Mouse (Mus musculus): ENCODE results near the gene Gm4559.
"Not testable (repeated sequence)": the region's sequence is repeated elsewhere in the genome, so short reads cannot be mapped to it uniquely, and the experiment has no call there.

Gene Gm4559

DNA sequence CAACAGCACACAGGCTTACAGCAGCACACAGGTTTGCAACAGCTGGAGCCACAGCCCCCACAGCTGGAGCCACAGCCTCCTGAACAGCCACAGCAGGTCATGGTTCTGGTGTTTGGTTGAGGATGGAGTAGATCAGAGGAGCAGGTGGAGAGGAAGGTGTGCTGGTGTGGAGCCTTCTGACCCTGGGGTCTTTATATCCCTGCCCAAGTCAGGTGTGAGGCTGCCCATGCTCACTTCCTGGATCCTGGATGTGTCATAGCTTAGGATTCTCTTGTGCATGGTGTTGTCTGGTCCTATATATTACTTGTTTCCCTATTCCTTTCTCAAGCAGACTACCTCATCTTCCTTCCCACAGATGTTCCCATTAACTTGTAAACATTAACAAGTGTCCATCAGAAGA, at the start of gene Gm4559:
Gene Gm4559 (minus strand): TSS at position 101 of the 400 bp plus-strand sequence.
- not testable (repeated sequence) for DNase-seq (ENCODE audit: low read depth, low spot score)

- DNase-seq (ENCODE audit: low read depth, low spot score), result no peak
Measured at GRCm38 (mm10) chr7:142323396-142324117, 49.4 kb upstream of the Gm4559 start.

DNA sequence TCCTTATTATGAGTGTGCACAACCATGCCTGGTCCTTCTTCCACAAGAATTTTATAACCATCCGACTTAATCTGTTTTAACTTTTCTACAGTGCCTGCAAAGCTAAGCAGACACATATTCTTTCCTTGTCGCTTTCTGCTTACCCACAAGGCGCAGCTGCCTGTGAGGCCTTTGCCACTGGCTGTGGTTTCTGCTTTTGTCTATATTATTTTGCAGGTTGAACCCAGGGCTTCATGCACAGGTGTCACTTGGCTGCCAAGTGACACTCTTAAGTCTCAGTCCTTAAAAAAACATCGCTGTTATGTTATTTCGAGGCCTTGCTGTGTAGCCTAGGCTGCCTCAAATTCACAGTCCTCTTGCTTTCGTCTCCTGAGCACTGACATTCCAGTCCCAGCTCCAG, 48.5 kb upstream of the Gm4559 start:
- no peak for DNase-seq (ENCODE audit: low read depth, low spot score)

GRCm38 (mm10) chr7:142321637-142322306, 47.6 kb upstream of the Gm4559 start:
- DNase-seq (ENCODE audit: low read depth, low spot score), result not testable (repeated sequence)

GRCm38 (mm10) chr7:142320906-142321305, 46.7 kb upstream of the Gm4559 start:
- no peak for DNase-seq (ENCODE audit: low read depth, low spot score)

- no peak for DNase-seq (ENCODE audit: low read depth, low spot score)
Measured at GRCm38 (mm10) chr7:142319124-142319523, 45.0 kb upstream of the Gm4559 start.

DNA sequence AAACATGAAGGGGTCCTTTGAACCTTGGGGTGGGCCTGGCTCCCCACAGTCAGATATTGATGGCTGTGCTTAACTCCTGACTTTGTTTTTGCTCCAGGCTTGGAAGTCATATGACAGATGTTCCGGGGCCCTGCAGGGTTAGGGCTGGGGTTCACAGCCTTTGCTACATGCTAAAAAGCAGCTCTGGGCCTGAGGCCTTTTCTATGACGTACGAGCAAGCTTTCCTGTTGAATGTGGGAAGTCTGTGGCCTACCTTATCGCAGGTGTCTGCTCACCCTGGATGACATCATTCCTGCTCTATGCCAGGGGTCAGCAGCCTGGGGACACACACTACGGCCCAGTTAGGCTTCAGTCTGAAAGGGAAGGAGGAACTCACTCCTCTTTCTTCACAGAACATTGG, 43.1 kb upstream of the Gm4559 start:
- no peak for DNase-seq (ENCODE audit: low read depth, low spot score)

DNA sequence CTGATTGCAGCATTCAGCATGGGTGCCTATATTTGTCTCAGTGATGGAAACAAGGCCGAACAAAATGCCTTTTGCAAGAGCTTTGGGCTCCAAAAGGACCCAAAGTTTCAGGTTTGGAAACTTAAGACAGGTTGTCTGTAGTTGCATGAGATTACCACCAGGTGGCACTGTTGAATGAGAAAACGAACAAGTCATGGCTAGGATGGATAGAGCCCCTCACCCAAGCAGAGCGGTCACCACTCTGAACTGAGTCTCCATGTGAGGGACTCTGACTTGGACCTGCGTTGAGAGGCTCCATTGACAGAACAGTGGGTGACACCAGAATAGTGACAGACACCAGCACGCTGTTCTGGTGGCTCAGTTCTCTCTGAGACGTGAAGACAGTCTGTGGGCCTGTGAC, 42.4 kb upstream of the Gm4559 start:
- peak; percentile 22 for DNase-seq (ENCODE audit: low read depth, low spot score)

DNA sequence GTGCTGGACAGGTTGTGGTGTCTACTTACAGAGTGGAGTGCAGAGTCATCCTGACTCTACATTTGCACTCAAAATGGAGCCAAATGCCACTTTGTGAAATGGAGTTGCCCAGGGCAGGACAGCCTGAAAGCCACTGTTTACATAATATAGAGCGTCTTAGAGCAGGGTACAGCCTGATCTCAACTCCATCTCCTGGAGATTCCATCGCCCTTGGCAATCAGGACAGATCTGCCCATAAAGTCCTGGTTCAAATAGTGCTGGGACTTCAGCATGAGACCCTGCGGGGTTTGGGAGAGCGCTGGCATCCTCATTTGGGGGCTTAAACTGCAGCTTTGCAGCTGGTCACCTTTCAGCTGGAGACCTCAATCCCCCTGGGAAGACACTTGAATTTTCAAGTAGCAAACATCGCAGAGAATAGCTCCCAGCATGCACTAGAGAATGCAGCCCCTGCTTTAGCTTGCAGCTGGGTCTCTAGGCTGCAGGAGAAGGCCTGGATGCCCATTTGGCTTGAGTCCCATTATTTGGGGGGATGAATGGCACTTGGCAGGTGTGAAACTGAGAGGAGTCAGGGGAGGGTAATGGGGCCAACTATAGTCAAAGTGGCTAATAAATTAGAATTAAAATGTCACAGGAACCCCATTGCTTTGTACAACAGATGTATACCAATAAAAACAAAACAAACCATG, 40.6 kb upstream of the Gm4559 start:
- DNase-seq (ENCODE audit: low read depth, low spot score), result no peak

DNA sequence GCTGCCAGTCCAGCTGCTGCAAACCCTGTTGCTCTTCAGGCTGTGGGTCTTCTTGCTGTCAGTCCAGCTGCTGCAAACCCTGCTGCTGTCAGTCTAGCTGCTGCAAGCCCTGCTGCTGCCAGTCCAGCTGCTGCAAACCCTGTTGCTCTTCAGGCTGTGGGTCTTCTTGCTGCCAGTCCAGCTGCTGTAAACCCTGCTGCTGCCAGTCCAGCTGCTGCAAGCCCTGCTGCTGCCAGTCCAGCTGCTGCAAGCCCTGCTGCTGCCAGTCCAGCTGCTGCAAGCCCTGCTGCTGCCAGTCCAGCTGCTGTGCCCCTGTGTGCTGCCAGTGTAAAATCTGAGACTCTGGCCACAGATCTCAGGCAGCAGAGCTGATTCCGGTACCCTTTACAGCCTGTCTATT, 29.8 kb upstream of the Gm4559 start:
- DNase-seq (ENCODE audit: low read depth, low spot score), result not testable (repeated sequence)

DNA sequence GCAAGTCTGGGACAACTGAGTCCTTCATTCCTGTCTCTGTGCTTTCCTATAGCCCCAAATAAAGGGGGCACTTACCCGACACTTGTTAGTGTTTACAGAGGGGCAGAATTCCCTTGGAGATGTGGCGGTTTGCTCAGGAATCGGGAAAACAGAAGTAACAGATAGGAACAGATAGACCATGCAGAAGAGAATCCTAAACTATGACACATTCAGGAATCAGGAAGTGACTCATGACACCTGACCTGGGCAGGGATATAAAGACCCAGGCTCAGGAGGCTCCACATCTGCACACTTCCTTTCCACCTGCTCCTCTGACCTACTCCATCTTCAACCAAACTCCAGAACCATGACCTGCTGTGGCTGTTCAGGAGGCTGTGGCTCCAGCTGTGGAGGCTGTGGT, 29.1 kb upstream of the Gm4559 start, which contains the start of gene Krtap5-4:
Gene Krtap5-4 (plus strand): TSS at position 301 of the 400 bp plus-strand sequence.
- DNase-seq (ENCODE audit: low read depth, low spot score), result no peak

DNA sequence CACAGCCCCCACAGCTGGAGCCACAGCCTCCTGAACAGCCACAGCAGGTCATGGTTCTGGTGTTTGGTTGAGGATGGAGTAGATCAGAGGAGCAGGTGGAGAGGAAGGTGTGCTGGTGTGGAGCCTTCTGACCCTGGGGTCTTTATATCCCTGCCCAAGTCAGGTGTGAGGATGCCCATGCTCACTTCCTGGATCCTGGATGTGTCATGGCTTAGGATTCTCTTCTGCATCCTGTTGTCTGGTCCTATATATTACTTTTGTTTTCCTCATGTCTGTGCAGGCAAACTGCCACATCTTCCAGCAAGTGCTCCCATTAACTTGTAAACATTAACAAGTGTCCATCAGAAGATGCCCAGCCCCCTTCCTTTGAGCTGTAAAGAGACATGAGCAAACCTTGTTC, 22.9 kb upstream of the Gm4559 start, which contains the start of gene Krtap5-1:
Gene Krtap5-1 (minus strand): TSS at position 101 of the 400 bp plus-strand sequence.
- not testable (repeated sequence) for DNase-seq (ENCODE audit: low read depth, low spot score)

DNA sequence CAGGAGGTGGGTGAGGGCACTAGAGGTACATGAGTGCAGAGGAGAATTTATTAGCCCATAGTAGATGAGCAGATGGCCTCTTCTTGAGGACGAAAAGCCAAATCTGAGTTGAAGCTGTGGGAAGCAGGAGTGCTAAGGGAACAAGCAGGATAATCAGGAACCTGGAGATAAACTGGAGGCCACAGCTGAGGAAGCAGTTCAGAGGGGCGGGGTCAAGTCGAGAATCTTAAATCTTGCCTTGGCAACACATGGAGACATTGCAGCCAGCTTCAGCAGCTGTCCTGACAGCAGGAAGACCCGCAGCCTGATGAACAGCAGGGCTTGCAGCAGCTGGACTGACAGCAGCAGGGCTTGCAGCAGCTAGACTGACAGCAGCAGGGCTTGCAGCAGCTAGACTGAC, 21.9 kb upstream of the Gm4559 start:
- DNase-seq (ENCODE audit: low read depth, low spot score), result not testable (repeated sequence)

DNA sequence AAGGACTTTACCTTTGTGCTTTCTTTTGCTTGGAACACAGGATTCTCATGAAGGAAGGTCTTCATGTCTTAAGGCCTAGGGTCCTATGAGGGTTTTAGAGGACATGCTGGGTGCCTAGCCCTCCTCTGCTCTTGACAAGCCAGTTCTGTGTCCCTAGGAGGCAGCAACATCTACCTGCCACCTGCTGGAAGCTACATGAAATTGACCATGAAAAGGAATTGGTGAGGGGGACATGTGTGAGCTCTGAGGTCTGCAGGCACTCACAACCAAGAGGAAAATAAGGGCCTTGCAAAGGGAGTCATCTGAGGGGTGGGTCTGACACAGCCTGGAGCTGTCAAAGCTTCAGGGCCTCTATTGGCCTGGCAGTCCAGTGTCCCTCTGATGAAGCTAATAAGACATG, 21.3 kb upstream of the Gm4559 start:
- no peak for DNase-seq (ENCODE audit: low read depth, low spot score)

DNA sequence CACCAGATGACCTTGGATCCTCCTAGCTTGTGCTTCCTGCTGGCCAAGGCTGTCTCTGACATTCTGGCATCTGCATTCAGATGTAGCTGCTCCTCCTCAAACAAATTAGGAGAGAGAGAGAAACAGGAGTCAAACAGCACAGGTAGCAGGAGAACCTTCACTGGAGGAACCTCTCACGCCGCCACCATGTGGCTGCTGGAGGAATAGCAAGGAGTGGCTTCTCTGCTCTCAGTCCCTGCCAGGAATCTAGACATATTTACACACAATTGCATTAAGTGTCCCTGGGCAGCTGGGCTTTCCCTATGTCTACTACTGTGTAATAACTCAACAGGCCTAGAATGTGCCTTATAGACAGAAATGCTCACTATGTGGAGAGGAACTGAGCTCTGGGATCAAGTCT, 19.7 kb upstream of the Gm4559 start:
- DNase-seq (ENCODE audit: low read depth, low spot score), result not testable (repeated sequence)

- not testable (repeated sequence) for DNase-seq (ENCODE audit: low read depth, low spot score)
Measured at GRCm38 (mm10) chr7:142285910-142286612, 11.9 kb upstream of the Gm4559 start.

DNA sequence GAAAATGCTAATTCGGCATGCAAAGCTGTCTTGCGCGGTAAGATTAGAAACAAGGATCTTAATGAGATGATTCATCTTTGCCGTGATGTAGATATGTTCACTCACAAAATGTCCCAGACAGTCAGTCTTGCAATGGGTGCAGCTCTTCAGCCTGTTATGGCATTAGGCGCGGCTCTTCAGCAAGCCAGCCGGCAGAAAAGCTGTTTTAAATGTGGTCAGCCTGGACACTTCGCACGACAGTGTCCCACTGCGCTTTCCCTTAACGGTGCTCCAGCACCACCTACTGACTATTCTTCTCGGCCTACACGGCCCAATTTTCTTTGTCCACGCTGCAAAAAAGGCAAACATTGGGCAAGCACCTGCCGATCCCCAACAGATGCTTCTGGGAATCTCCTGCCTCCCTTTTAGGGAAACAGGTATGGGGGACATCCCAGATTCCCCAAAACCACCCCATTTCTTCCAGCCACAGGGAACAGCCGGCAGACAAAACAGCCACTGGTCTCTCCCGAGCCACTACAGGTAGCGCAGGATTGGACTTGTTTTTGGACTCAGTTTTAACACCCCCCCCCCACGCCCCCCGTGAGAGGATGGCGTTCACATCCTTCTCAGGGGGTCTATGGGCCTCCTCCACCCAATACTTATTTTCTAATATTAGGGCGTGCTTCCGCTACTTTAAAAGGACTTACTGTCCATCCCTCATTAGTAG, 11.1 kb upstream of the Gm4559 start:
- no peak for DNase-seq (ENCODE audit: low read depth, low spot score)

DNA sequence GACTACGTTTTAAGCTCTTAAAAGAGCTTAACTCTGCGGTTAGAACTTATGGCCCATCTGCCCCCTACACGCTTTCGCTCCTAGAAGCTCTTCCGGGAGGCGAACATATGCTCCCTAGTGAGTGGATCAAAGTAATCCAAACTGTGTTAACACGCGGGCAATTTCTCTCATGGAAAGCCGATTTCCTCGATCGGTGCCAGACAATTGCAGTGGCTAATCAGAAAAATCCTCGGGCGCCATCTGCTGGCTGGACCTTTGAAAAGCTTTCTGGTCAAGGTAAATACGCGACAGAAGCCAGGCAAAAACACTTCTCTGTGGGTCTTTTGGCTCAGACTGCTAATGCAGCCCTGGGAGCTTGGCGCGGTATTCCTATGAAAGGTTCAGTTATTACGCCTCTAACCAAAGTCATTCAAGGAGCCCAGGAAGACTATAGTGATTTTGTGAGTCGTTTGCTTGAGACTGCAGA, 10.5 kb upstream of the Gm4559 start:
- DNase-seq (ENCODE audit: low read depth, low spot score), result peak; percentile 86

DNA sequence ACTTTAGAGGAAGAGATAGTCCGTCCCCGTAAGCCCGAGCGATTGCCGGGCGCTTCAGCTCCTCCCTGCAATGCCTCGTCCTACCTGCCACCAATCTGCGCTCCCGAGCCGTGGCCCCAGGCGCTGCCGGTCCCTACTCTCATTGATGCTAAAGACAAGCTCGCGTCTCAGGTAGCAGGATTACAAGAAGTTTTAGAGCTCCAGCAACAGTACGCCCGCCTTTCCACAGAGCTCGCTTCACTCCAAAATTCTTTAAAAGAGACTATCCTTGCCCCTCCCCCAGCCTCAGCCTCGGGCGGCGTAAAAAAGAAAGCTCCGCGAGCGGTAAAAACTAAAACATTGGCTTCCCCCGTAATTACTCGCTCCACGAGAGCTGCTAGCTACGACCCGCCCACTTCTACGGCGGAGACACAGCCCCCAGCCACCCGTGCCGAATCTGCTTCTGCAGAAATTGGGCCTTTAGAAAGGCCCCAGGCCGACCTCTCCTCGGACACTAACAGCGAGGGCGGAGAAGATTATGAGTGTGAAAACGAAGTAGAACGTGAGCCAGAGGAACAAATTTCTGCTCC, 9.9 kb upstream of the Gm4559 start:
- DNase-seq (ENCODE audit: low read depth, low spot score), result peak; percentile 22

DNA sequence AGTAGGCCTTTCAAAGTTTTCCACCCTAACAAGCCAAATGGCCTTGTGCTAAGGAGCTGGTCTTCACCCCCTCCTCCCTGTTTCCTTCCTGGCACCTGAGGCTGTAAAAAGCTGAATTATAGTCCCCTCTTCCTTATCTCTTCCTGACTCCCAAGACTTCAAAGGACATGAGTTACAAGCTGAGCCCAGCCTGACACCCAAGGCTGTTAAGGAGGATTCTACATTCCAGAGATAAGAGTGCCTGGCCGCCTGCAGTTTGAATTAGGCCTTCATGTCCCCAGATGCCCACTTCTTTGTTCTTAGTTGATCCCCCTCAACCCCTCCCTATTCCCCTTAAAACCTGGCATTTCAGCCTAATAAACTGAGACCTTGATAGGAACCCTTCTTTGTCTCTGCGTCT, 8.7 kb upstream of the Gm4559 start:
- not testable (repeated sequence) for DNase-seq (ENCODE audit: low read depth, low spot score)

- DNase-seq (ENCODE audit: low read depth, low spot score), result not testable (repeated sequence)
Measured at GRCm38 (mm10) chr7:142279291-142279690, 5.1 kb upstream of the Gm4559 start.

Measured in retina, adult 2 months (tissue).